Mouse (Mus musculus) hindbrain, embryonic 16.5 days (tissue): Measurements from ENCODE around the gene Tshr. TPM values are rescaled to one million over a fixed set of nuclear protein-coding genes. Genes with fewer than 3 reads are reported as not detected.

Experiments used
- ATAC-seq: fragments of 200-750 bp; cut with Nextera tagmentation; 2 replicates; pipeline ENCODE4 v1.8.0; 2017; ENCODE audit warnings: moderate TSS enrichment, moderate library complexity
- H3K27ac ChIP-seq: fragments of 300-500 bp; sonication (generic); 2 replicates; pipeline ENCODE4 v1.5.1; 2014; ENCODE audit warnings: low read depth, mild to moderate bottlenecking, control low read depth, low read length, moderate library complexity
- H3K27me3 ChIP-seq: fragments of 300-500 bp; sonication (generic); replicated peaks from 2 replicates; pipeline ENCODE4 v1.6.1; 2014; ENCODE audit warnings: low read length; ENCODE audit not compliant: control insufficient read depth, insufficient read depth
- H3K36me3 ChIP-seq: fragments of 300-500 bp; sonication (generic); 2 replicates; pipeline ENCODE4 v1.6.1; 2014; ENCODE audit warnings: mild to moderate bottlenecking, low read length, moderate library complexity, mixed read lengths; ENCODE audit not compliant: control insufficient read depth, insufficient read depth
- H3K4me1 ChIP-seq: fragments of 300-500 bp; sonication (generic); 2 replicates; pipeline ENCODE4 v1.6.1; 2014; ENCODE audit warnings: low read depth, low read length; ENCODE audit not compliant: control insufficient read depth, insufficient read depth
- H3K4me2 ChIP-seq: fragments of 300-500 bp; sonication (generic); 2 replicates; pipeline ENCODE4 v1.6.1; 2014; ENCODE audit warnings: mild to moderate bottlenecking, low read length, control low read depth, moderate library complexity
- H3K4me3 ChIP-seq: fragments of 300-500 bp; sonication (generic); 2 replicates; pipeline ENCODE4 v1.5.1; 2014; ENCODE audit warnings: mild to moderate bottlenecking, low read length, control low read depth, moderate library complexity
- H3K9ac ChIP-seq: fragments of 300-500 bp; sonication (generic); 2 replicates; pipeline ENCODE4 v1.6.1; 2014; ENCODE audit warnings: low read depth, mild to moderate bottlenecking, control low read depth, low read length, moderate library complexity
- H3K9me3 ChIP-seq: fragments of 300-500 bp; sonication (generic); 2 replicates; pipeline ENCODE4 v1.6.1; 2014; ENCODE audit warnings: mild to moderate bottlenecking, low read length, moderate library complexity; ENCODE audit not compliant: control insufficient read depth
- WGBS: fragments of 180-500 bp; shearing (Covaris S2); extraction: QIAGEN DNeasy Blood & Tissue Kit; methylation state at CpG from one replicate; pipeline ENCODE4 v1.1.7; 2014; 5-methylcytosine and 5-hydroxymethylcytosine counted together
- polyA plus RNA-seq: library from polyadenylated mRNA; unstranded; fragments of >200 nt; fragmentation: Nextera tagmentation; extraction: Ambion mirVana; gene quantifications from 2 replicates; pipeline ENCODE4 v1.2.1, GENCODE M21; 2015

Gene Tshr
- polyA plus RNA-seq, 1 experiment from 2014 or later, result 0.78 TPM

DNA sequence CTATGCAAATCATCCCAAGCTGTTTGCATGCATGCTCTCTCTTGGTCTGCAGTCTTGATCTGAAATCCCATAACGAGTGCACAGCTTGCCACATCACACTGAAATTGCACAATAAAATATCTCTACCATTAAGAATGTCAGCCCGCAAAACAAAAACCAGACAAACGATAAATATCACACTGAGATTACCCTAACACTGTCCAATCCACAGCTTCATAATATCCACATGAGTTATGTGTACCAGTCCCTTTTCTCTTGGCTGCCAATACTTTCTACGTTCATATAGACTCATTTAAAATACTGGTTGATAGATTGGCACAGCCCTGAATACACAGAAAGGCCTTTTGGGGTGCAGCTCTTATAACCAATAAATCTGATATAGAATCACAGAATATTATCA lies 102.0 kb downstream of the Tshr start:
- no peak for ATAC-seq
- Histone ChIP-seq H3K27ac (no peak overlapping the region), H3K9ac (no peak overlapping the region), H3K9me3 (no peaks in the 10 kb centered on the region), H3K36me3 (no peaks in the 10 kb centered on the region), H3K27me3 (no peaks in the 10 kb centered on the region), H3K4me3 (no peak overlapping the region), H3K4me1 (no peaks in the 10 kb centered on the region), H3K4me2 (no peak overlapping the region)
- 78% methylated on average over 4 of the region's 4 CpGs for WGBS

GRCm38 (mm10) chr12:91488406-91488805 lies 104.0 kb downstream of the Tshr start:
- Histone ChIP-seq H3K27ac (no peak overlapping the region), H3K9me3 (no peaks in the 10 kb centered on the region), H3K4me3 (no peak overlapping the region), H3K9ac (no peak overlapping the region), H3K27me3 (no peaks in the 10 kb centered on the region), H3K4me2 (no peak overlapping the region), H3K4me1 (no peaks in the 10 kb centered on the region), H3K36me3 (no peaks in the 10 kb centered on the region)
- 58% methylated on average over 3 of the region's 3 CpGs for WGBS
- ATAC-seq, result no peak

- Histone ChIP-seq H3K27me3 (no peaks in the 10 kb centered on the region), H3K36me3 (no peaks in the 10 kb centered on the region), H3K9me3 (no peaks in the 10 kb centered on the region), H3K4me3 (no peak overlapping the region), H3K27ac (no peak overlapping the region), H3K9ac (no peak overlapping the region), H3K4me1 (peaks cover 4% of the 10 kb centered on the region; the same call in 1 of the 2 replicates), H3K4me2 (no peak overlapping the region)
- ATAC-seq, result no peak
- 45% methylated on average over 11 of the region's 11 CpGs for WGBS
Observed at GRCm38 (mm10) chr12:91495497-91496225, 111.3 kb downstream of the Tshr start.

- no peaks in the 10 kb centered on the region for H3K27me3 ChIP-seq
- no peak overlapping the region for H3K9ac ChIP-seq
- H3K36me3 ChIP-seq, result no peaks in the 10 kb centered on the region
- H3K27ac ChIP-seq, result no peak overlapping the region
- H3K4me1 ChIP-seq, result peaks cover 4% of the 10 kb centered on the region; the same call in 1 of the 2 replicates
- H3K9me3 ChIP-seq, result no peaks in the 10 kb centered on the region
- 0 out of 2 replicates have a peak, but pooled peaks have one; percentile 11 for ATAC-seq
- H3K4me2 ChIP-seq, result no peak overlapping the region
- WGBS, result 49% methylated on average over 3 of the region's 3 CpGs
- H3K4me3 ChIP-seq, result no peak overlapping the region
Observed at GRCm38 (mm10) chr12:91496226-91496558, 111.8 kb downstream of the Tshr start.

GRCm38 (mm10) chr12:91500475-91500874 lies 116.1 kb downstream of the Tshr start:
- WGBS, result 92% methylated on average over 2 of the region's 2 CpGs
- Histone ChIP-seq H3K4me2 (no peak overlapping the region), H3K27me3 (no peaks in the 10 kb centered on the region), H3K9ac (no peak overlapping the region), H3K36me3 (no peaks in the 10 kb centered on the region), H3K4me3 (no peak overlapping the region), H3K27ac (no peak overlapping the region), H3K4me1 (peaks cover 2% of the 10 kb centered on the region; the same call in 1 of the 2 replicates), H3K9me3 (no peaks in the 10 kb centered on the region)
- no peak for ATAC-seq

DNA sequence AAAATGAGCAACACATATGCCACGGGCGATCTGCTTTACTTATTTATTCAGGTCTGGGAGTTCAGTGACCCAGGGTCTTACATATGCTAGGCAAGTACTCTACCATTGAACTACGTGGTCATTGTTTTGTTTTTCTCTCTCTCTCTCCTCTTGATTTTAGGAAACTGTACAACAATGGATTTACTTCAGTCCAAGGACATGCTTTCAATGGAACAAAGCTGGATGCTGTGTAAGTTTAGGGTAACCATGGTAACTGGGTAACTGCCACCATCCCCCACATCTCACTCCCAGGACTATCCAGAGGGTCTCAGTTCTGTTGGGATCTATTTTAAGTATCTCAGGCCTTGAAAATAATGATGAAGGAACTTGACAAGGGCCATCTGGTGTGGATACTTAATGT lies 127.4 kb downstream of the Tshr start:
- Histone ChIP-seq H3K4me1 (no peaks in the 10 kb centered on the region), H3K4me2 (no peak overlapping the region), H3K27ac (no peak overlapping the region), H3K36me3 (no peaks in the 10 kb centered on the region), H3K4me3 (no peak overlapping the region), H3K9ac (no peak overlapping the region), H3K27me3 (no peaks in the 10 kb centered on the region), H3K9me3 (no peaks in the 10 kb centered on the region)
- WGBS, result 27% methylated on average over 3 of the region's 3 CpGs
- no peak for ATAC-seq

DNA sequence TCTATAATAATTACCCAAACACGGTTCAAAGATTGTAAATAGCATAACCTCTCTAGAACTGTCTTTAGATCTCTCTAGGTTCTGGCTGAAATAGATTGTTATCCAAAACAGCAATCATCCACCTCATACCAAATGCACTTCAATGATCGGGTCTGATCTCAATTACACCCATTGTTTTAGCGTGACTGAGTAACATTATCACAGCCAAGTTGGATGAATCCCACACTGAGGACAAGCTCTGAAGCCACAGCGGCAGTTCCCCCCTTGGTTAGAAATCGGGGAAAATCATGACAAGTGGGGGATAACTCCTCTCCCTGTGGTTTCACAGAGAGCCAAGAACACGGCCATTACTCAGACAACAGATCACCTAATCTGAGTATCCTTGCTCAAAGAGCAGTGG lies 129.6 kb downstream of the Tshr start:
- Histone ChIP-seq H3K4me1 (no peaks in the 10 kb centered on the region), H3K4me3 (no peak overlapping the region), H3K9me3 (no peaks in the 10 kb centered on the region), H3K27me3 (no peaks in the 10 kb centered on the region), H3K4me2 (no peak overlapping the region), H3K27ac (no peak overlapping the region), H3K36me3 (no peaks in the 10 kb centered on the region), H3K9ac (no peak overlapping the region)
- no peak for ATAC-seq
- 55% methylated on average over 6 of the region's 6 CpGs for WGBS

GRCm38 (mm10) chr12:91517808-91518207 lies 133.4 kb downstream of the Tshr start:
- Histone ChIP-seq H3K4me3 (no peak overlapping the region), H3K4me2 (no peak overlapping the region), H3K36me3 (no peaks in the 10 kb centered on the region), H3K27me3 (no peaks in the 10 kb centered on the region), H3K9ac (no peak overlapping the region), H3K9me3 (no peaks in the 10 kb centered on the region), H3K4me1 (no peaks in the 10 kb centered on the region), H3K27ac (no peak overlapping the region)
- 0 out of 2 replicates have a peak, but pooled peaks have one; percentile 20 for ATAC-seq
- 64% methylated on average over 3 of the region's 3 CpGs for WGBS

DNA sequence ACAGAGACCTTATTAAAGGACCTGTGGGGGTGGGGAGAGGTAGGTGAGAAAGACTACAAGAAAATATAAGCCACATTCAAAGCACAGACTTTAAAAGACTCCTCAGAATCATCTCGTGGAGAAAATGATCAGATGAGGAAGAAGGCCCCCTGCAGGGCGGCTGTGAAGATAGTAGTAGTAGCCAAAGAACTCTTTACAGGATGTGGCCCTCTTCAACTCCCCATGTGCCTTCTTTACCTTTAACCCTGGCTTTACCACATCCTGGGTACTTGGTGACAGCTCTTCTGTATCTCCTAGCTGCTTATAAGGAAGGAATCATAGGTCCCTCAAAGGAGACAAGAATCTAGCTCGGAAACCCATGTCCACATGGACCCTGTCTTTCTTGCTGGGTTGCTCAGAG lies 139.3 kb downstream of the Tshr start:
- Histone ChIP-seq H3K27me3 (no peaks in the 10 kb centered on the region), H3K4me2 (no peak overlapping the region)
- no peak for ATAC-seq

More for the DNA sequence above, 139.3 kb downstream of the Tshr start:
- H3K36me3 ChIP-seq, result no peaks in the 10 kb centered on the region
- H3K4me3 ChIP-seq, result no peak overlapping the region
- 73% methylated on average over 3 of the region's 3 CpGs for WGBS
- no peaks in the 10 kb centered on the region for H3K4me1 ChIP-seq
- no peaks in the 10 kb centered on the region for H3K9me3 ChIP-seq
- H3K27ac ChIP-seq, result no peak overlapping the region
- H3K9ac ChIP-seq, result no peak overlapping the region
